Mouse (Mus musculus): ENCODE data around the gene Auts2.

Auts2 gene

DNA sequence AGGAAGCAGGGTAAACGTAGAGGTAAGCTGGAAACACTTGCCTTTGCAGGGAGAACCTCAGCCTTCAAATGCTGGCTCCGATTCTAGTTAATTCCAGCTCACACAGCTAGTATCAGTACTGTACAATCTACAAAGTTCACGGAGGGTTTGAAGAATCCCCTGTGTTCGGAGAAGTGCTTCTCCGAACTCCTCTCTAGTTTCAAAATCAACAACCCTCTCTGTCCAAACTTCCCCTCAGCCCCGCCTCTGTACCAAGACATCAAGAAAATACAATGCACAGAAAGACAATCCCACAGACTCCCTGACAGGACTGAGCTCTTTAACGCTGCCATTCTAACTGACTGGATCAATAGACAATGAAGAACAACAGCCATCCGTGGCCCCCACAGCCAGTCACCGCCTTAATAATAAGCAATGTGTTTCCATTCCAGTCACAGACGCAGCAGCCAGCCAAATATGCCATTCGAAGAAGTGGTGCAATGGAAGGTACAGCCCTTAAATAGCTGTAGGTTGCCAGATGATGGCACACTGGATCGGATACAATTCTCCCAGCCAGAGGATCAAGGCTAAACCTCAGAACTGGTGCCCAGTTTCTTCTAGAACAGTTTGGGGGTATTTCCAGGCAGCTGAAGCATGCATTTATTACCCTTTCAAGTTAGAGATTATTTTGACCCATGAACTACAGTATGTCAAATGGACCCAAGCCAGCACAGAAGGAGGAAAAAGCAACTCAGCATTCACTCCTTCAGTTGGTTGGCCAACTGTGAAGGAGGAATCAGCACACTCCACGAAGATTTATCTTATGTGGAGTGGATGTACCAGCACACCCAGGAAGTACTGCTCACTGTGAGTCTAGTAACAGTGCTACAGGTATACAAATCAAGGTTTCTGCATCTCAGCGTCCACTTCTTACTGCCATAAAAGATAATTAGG is 151.0 kb downstream of the Auts2 start:
- DNase-seq (ENCODE audit: low read depth, low spot score): no peak

DNA sequence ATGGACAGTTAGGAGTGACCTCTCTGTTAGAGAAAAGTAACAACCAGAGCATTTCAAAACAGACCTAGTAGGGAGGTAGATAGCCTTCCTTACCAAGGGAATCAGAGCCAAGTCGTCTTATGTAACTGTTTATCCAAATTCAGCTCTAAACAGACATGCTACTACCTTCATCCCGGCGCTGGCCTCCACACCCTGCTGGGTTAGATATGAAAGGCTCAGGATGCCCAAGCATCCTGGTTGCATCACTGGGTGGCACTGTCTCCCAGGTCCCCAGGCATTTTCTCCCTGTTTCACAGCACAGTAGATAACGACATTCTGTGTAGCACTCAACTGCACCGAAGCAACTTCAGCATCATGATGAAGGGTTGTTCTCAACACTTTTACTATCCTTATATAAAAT is 154.4 kb downstream of the Auts2 start:
- no peak for DNase-seq (ENCODE audit: low read depth, low spot score)

DNA sequence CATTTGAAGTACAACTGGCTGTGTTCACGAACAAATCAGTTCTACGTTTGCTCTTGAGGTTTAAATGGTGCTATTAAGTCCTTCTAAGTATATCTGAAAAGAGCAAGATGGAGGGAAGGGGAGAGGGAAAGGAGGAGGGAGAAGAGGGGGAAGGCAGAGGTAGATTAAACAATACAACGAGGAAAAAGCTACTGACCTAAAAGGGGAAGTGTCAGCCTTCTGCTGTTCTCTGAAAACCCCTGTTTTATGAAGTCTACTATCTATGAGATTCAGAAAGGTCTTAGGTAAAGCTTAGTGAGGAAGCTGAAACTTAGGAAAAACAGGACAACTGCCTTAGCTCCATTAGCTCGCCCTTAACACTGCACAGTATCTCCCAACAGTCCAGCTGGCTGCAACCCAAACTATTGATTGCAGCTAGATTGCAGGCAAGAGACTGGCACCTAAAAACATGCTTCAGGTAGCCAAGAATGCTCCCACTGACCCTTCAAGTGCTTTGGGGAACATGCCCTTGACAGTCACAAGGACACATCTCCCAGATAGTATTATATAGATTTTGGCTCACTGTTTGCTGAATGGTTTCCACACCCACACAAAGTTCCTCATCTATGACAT is 157.8 kb downstream of the Auts2 start:
- DNase-seq (ENCODE audit: low read depth, low spot score): no peak

DNA sequence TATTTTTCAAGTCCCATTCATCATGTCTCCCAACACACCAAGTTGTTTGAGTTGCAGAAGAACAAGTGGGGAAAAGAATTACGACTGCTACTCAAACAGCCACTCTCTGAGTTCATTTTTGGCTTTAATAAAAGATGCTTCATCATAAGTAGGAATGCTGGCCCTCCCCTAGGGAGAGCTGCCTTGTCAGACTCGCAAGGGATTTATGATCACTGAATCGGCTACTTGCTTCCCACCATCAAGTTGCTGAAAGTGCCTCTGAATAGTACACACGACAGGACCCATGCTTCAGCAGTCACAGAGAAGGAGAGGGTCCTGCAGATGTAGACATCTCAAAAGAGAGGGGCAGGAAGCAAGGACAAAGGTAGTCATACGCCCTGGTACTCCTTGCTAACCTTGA is 162.9 kb downstream of the Auts2 start:
- no peak for DNase-seq (ENCODE audit: low read depth, low spot score)

DNA sequence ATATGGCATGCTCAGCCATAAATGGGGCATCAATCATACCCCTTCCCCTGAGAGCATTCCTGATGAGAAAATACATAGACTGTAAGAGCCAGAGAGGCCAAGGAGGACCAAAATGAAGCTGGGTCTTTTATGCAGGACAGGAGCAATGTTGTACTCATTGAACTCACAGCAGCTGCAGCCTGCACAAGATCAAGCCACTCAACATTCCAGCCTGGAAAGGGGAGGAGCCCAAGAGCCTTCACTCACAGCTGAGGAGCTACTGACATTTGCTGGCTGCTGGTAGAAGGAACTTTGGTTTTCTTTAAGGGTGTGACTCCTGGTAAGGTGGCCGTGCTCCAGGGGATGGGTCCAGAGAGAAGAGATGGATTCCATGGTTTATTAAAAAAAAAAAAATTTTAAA is 164.2 kb downstream of the Auts2 start:
- no peak for DNase-seq (ENCODE audit: low read depth, low spot score)

DNA sequence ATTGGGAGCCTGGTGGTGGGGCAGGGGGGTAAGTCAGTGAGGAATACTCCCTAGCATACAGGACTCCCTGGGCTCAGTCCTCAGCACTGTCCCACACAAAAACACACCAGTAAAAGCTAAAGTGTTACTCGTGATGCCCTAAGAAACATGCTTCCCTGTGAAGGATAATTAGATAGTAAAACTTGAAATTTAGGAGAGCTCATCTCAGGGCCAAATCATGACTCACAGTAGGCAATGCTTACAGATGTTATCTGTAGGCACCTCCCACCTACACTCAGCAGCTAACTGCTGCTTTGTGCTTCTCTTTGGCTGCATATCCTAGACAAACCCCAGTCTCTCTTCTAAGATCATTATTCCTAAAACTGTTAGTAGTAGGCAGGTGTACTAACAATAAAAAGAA is 168.0 kb downstream of the Auts2 start:
- DNase-seq (ENCODE audit: low read depth, low spot score): no peak

DNA sequence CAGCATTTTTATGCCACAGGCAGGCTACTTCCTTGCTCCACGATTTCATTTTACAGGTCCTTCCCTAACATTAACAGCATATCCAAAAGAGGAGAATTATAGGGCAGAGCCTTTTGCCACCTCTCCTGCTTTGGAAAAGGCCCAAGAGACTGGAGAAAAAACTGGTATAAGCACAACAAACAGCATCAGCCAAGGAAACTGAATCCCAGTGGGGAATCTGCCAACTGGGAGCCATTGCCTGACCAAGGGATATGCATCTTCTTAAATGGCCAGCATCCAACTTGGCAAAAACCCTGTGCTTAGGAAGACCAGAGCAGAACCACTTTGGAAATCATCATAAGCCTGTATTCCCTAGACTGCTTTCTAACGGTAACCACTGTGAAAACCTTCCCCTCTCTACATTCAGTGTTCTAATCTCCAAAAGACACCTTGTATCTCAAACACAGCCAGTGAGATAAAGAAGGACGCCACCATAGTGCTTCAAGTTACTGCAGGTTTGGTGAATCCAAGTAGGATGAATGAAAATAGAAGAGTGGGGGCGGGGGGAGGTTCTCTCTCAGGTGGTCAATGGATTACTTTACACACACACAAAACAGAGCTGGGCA is 169.6 kb downstream of the Auts2 start:
- DNase-seq (ENCODE audit: low read depth, low spot score): no peak

DNA sequence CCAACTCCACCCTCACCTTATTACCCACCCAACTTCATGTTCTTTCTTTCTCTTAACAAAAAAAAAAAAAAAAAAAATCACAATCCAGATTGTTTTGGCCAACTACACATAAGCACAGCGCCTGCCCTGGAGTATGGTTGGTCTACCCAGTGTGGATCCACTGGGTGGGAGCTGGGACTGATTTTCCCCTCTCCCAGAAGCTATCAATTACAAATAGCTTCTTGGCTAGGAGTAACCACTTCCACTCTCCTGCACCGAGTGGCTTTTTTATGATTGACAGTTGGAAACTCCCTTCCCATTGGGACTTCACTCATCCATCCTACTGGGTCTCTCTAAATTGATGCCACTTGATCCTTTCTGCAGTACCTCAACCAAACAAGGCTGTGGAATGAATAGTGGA is 170.5 kb downstream of the Auts2 start:
- no peak for DNase-seq (ENCODE audit: low read depth, low spot score)

DNA sequence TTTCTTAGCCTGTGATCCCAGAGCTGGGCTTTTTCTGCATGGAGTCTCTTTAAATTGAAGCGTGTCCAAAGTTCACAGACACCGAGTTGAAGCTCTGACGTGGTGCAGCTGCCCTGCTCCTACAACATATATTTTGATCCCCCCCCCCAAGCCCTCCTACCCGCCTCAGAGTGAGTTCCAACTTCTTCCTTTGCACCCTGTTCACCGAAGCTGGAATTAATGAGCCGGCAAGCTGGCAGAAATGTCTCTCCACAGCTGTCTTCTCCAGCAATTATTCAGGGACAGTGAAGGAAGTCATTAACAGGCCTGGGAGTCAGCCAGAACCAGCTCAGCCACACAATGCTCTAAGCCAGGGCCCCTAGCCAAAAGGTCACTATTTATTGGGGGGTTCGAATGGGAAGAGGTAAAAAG is 174.5 kb downstream of the Auts2 start:
- no peak for DNase-seq (ENCODE audit: low read depth, low spot score)

DNA sequence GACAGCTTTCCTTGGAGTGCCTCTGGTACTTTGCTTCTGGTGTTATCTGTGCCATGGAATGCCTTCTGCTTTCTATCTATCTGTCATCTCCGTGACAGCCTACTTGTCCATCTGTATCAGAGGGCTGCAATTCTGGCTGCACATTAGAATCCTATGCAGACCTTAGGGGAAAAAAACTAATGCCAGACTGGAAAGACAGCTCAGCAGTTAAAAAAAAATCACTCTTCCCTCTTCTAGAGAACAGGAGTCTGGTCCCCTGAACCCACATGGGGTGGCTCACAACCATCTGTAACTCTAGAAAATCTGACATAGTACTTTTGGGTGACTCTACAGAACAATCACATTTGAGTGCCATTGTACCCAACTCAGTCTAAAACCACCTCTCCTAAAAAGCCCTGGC is 181.9 kb downstream of the Auts2 start:
- no peak for DNase-seq (ENCODE audit: low read depth, low spot score)

DNA sequence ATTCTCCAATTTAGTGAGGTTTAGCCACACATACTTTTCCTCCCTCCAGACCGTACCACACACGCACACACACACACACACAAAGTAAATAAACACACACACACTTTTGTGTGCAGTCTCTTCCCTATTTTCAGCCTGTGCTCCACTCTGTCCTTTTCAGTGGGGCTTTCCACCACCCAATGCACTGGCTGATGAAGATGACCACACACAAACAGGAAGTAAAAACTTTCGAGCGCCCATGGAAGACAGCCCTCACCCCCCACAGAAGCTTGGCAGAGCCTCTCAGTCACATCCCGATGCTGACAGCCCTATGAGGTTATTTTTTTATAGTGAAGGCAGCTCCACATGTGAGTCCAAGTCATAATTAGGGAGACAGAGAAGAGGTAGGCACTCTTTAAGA is 185.4 kb downstream of the Auts2 start:
- no peak for DNase-seq (ENCODE audit: low read depth, low spot score)

DNA sequence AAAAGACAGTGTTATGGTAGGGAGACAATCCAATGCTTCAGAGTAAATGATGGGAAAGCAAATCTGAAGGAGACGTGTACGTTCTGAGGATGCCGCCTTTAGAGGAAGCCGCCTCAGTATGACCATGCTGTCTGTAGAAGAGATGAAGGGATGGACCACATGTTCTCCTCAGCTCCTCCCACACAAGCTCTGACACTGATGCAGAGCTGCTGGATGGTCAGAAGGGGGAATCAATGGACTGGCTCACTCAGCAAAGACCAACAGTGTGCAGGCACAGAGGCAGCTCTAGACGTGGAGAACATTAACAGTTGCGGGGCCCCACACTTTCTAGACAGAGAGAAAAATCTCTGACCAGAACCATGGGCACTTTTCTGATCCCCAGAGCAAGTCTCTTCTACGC is 187.2 kb downstream of the Auts2 start:
- DNase-seq (ENCODE audit: low read depth, low spot score): no peak

DNA sequence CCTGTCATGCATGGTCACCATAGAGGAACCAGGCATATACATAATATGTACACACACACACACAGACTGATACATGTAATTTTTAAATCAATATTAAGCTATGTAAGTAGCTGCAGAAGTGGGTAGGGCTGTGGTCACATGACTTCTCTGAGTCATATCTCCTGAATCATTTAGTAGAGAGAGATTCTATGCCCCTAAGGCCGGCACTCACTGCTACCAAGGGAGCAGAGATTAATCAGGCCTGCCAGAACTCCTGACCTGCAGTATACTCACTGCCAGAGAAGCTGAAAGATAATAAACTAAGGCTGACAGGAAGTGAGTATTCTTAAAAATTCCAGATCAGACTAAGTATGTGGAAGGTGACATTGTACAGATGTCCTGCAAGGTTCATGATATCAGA is 190.7 kb downstream of the Auts2 start:
- DNase-seq (ENCODE audit: low read depth, low spot score): no peak

DNA sequence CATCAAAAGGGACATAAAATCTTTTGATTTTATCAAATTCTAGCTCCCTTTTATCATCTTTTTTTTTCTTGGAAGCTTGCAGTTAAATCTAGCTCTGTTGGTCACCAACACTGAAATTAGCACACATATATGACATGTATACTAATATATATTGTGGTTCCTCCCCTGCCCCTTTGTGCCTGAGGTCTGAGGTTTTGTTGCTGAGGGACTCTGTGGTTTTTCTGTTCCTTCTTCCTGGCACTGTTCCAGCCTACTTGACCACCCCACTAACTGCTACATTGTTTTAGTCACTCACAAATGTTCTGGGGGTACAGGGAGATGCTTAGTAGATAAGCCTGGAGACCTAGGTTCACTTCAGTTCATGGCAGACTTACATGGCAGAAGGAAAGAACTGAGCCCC is 192.0 kb downstream of the Auts2 start:
- DNase-seq (ENCODE audit: low read depth, low spot score): no peak

DNA sequence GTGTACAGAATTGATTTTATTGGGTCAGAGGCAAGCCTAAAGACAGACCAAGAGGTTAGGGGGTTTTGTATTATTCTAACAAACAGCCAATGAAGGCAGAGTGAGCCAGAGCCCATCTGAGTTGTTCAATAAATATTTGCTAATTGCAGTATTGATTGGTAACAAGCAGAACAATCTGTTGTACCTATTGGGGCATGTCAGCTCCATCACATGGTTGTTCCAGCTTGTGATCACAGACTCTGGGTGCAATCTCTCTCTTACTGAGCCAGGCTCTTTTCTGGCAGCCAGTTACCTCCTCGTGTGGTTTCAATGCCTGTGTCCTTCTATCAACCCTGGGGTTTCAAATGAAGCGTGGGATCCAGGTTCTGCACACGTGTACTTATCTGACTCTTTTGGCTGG is 201.8 kb downstream of the Auts2 start:
- no peak for DNase-seq (ENCODE audit: low read depth, low spot score)

DNA sequence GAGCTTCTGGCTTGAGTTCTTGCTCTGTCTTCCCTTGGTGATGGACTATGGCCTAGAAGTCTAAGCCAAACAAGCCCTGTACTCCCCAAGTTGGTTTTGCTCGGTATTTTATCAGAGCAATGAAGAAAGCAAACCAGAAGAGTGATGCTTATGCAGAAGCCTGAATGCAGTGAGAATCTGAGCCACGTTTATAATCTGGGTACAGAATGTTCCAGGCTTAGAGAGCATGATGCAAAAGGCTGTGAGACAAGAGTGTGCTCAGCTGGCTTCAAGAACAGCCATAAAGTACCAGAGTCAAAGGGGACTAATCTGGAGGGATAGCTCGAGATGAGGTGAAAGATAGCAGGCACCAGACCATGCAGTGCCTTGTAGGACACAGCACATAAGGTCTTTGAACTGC is 205.5 kb downstream of the Auts2 start:
- DNase-seq (ENCODE audit: low read depth, low spot score): no peak

DNA sequence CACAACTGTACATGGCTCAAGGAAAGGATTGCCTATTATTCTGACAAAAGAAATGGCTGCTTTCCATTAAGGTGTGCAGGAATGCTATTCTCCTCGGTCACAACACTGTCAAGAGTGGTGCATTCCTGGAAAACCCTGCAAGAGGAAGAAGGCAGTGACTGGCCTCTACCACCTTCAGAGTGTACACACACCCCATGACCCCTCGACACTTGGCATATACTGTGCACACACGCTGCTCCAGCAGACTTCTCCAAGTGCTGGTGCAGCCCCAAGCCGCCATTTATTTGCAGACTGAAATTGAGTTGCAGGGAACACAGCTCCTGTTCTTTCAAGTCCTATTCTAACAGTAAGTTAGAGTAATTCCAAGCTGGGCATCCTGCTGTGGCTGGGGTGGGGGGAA is 207.4 kb downstream of the Auts2 start:
- DNase-seq (ENCODE audit: low read depth, low spot score): no peak

DNA sequence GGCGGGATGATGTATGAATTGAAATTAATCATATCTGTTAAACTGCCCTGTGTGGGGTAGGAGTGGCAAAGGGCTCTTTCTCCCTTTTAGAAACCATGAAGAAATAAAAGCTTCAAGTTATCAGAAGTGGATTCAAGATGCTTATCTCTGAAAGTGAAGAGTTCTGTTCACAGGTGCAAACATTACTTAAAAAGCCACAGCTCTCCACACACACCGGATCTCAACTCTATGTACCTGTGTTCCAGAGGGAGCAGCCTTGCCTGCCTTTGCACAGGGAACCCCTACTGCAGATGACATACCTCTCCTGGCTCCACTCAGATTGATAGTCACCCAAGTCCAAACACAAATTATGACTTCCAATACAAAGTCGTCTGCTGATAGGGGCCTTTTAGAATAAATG is 208.3 kb downstream of the Auts2 start:
- no peak for DNase-seq (ENCODE audit: low read depth, low spot score)

DNA sequence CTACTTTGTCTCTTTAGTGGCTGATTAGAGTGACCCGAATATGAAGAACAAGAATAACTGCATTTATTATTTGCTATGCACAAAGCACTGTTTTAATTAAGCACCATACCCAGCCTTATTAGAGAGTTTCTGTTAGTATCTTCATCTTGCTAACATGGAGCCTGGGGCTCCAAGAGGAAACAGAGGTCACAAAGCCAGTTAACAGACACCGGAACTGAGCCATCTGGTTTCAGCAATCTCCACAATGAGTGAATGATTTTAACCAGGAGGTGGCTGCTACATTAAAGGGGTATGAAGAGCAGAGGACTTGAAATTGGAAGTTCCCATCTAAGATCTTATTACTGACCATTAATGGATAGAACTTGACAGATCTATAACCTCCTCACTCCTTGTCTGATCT is 209.4 kb downstream of the Auts2 start:
- no peak for DNase-seq (ENCODE audit: low read depth, low spot score)

DNA sequence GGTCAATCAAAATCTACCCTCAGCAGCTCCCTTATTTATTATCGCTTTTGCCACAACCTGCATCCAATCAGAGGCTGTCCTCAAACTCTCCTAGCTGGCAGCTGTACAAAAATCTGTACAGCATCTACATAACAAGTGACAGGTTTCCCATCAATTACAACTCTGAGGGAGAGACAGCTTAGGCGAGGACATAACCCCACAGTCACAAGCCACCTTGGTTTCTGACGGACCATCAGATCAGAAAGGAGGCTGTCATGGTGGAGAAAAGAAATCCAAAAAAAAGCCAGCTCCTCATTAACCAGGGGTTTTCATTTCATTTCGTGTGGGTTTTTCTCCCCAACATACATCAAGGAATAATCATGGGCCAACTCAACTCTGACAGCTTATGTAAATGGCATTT is 210.6 kb downstream of the Auts2 start:
- DNase-seq (ENCODE audit: low read depth, low spot score): no peak

DNA sequence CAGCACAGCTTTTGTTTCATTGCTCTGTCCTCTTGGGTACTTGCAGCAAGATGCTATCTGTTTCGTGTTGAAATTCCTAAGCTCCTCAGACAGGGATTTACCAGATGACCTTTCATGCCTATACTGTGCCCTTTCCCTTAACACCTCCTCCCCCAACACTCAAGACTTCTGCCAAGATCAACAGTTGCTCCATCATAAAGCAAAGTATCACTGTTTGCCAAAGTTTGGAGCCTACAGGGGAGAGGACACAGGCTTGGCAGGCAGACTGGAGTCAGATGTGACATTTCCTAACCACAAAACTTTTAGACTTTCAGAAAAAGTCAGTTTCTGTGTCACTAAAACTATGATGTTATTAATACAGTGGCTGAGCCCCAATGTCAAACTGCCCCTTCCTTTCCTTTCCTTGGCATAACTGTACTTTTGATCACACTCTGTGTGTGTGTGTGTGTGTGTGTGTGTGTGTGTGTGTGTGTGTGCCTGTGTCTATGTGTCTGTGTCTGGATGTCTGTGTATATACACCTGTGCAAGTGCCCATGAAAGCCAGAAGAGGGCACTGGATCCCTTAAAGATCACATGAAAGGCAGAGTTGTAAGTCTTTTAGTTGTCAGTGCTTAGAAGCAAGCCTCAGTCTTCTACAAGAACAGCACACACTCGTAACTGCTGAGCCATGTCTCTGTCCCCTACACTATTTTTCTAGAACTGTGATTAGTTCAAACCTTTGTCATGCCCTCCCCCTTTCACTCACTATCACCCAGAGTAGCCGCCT is 213.8 kb downstream of the Auts2 start:
- DNase-seq (ENCODE audit: low read depth, low spot score): peak; percentile 24

DNA sequence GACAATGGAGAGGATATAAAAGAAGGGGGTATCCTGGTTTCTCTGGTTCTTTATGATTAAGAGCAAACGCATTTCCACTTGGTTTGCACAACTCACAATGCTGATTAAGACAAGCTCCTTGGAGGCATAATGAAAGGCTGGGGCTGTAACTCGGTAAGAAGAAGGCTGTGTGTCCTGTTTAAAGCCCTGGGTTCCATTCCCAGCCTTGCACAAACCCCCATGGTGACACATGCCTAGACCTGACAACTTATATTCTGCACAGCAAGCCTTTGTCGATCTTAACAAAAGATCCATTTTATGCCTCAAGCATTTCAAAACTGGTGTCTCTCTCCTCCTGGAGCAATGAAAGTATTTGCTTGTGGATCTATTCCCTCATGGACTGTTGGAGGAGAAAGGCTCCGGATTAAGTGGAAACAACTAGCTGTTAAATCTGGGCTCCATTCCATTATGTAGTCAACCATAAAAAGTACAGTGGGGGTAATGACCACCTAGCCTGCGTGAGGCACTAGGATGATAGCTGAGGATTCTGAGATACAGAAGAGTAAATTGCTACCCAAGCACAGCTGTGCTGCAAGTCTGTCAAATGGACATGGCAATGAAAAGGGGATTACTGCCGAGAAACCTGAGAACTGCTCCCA is 218.8 kb downstream of the Auts2 start:
- DNase-seq (ENCODE audit: low read depth, low spot score): no peak
